ENCODE assay signal across 18 mouse cellular contexts in genomic region chr1:76392536-76392935, GRCm38 (mm10).
DNase-seq lines count a peak whose midpoint lies in the region; ATAC-seq and TF ChIP-seq lines count a peak whose summit lies in the region.
"Had no signal": no experiment of that assay in that cellular context is flagged by ENCODE, and none has a peak within 500 bp of the region (broad histone marks: within the 10 kb centered on the region; RNA-seq: fewer than 3 reads in every experiment).

No protein-coding gene starts in this region.

- no peaks in the 10 kb centered on the region for H3K27me3 ChIP-seq in heart, embryonic 10.5 days (ENCODE audit: insufficient read depth, poor library complexity, severe bottlenecking)
- no peaks in the 10 kb centered on the region for H3K27me3 ChIP-seq in midbrain, embryonic 16.5 days (ENCODE audit: control insufficient read depth, insufficient read depth, low read depth, low read length)
- H3K27me3 ChIP-seq: heart, embryonic 15.5 days had no signal

- intact Hi-C loops in heart, postnatal 36 days (cut with DNase I): no loop called here

- no peak for TF ChIP-seq CTCF in brain, embryonic 14.5 days (IDR thresholded peaks at IDR 0.05; ENCODE audit: borderline replicate concordance, extremely low read depth, insufficient read depth, insufficient read length)

- no peaks in the 10 kb centered on the region for H3K36me3 ChIP-seq in heart, embryonic 10.5 days
- no peaks in the 10 kb centered on the region for H3K36me3 ChIP-seq in midbrain, embryonic 16.5 days (ENCODE audit: control insufficient read depth, insufficient read depth, low read length)
- H3K36me3 ChIP-seq: embryonic facial prominence, embryonic 10.5 days; heart, embryonic 15.5 days; hindbrain, embryonic 10.5 days had no signal

- no peaks in the 10 kb centered on the region for H3K9me3 ChIP-seq in heart, embryonic 10.5 days
- no peaks in the 10 kb centered on the region for H3K9me3 ChIP-seq in midbrain, embryonic 16.5 days (replicated peaks; ENCODE audit: control insufficient read depth, low read length, poor library complexity, severe bottlenecking)
- H3K9me3 ChIP-seq: embryonic facial prominence, embryonic 10.5 days; heart, embryonic 15.5 days; hindbrain, embryonic 10.5 days had no signal

- no peak for ATAC-seq in midbrain, embryonic 16.5 days
- ATAC-seq: forebrain, embryonic 14.5 days had no signal

- peaks cover 7% of the 10 kb centered on the region; the same call in 1 of the 2 replicates for H3K4me1 ChIP-seq in heart, embryonic 10.5 days
- peaks cover 4% of the 10 kb centered on the region; the same call in 1 of the 2 replicates for H3K4me1 ChIP-seq in midbrain, embryonic 16.5 days (ENCODE audit: control insufficient read depth, insufficient read depth, low read length)

- no peak overlapping the region for H3K4me3 ChIP-seq in heart, embryonic 10.5 days
- no peak overlapping the region for H3K4me3 ChIP-seq in midbrain, embryonic 16.5 days (ENCODE audit: low read depth, low read length)
- H3K4me3 ChIP-seq: embryonic facial prominence, embryonic 10.5 days; heart, embryonic 15.5 days; hindbrain, embryonic 10.5 days had no signal

- TF ChIP-seq POLR2A in brain, embryonic 14.5 days (IDR thresholded peaks at IDR 0.05; ENCODE audit: borderline replicate concordance, extremely low read depth, insufficient read depth, insufficient read length, poor library complexity, severe bottlenecking): no peak

- WGBS in heart, embryonic 10.5 days: 55% methylated on average over 6 of the region's 6 CpGs
- 34% methylated on average over 6 of the region's 6 CpGs for WGBS in midbrain, embryonic 16.5 days

- H3K27ac ChIP-seq in heart, embryonic 10.5 days: 0 out of 2 replicates have a peak overlapping the region, but pooled peaks have one; percentile 29
- H3K27ac ChIP-seq in midbrain, embryonic 16.5 days (ENCODE audit: low read length): no peak overlapping the region
- H3K27ac ChIP-seq: embryonic facial prominence, embryonic 10.5 days; heart, embryonic 15.5 days; hindbrain, embryonic 10.5 days; hindbrain, embryonic 14.5 days had no signal

- no peak overlapping the region for H3K9ac ChIP-seq in midbrain, embryonic 16.5 days (ENCODE audit: low read depth, low read length)
- H3K9ac ChIP-seq: heart, embryonic 15.5 days; hindbrain, embryonic 14.5 days had no signal

- no peak overlapping the region for H3K4me2 ChIP-seq in midbrain, embryonic 16.5 days (ENCODE audit: low read length)
- H3K4me2 ChIP-seq: heart, embryonic 11.5 days; heart, embryonic 15.5 days; hindbrain, embryonic 14.5 days had no signal

- DNase-seq in heart, embryonic 10.5 days (ENCODE audit: low spot score): no peak
- DNase-seq in heart, postnatal 36 days: no peak
- DNase-seq in layer of hippocampus, adult 9-11 months: peak; percentile 39
- no peak for DNase-seq in layer of hippocampus, postnatal 25 days (ENCODE audit: extremely low spot score in 1 of 2, low spot score in 1 of 2)
- DNase-seq in Muller cell, postnatal 12 days (ENCODE audit: inconsistent ontology term): peak; percentile 20
- peak; percentile 23 for DNase-seq in brain, embryonic 14.5 days (ENCODE audit: low read depth)
- DNase-seq in thymus, postnatal 10 days (ENCODE audit: low spot score in 2 of 2): no peak
- DNase-seq: adrenal gland, postnatal 14 days; gastrocnemius, postnatal 10 days; heart, adult 18-20 months; heart, postnatal 14 days had no signal

Comparison
In these comparisons a context has a peak if more than half of its experiments do, and no peak if none do; other contexts are left out.
1. DNase-seq: peak in layer of hippocampus, adult 9-11 months (single experiment), Muller cell, postnatal 12 days (single experiment) and brain, embryonic 14.5 days (single experiment); none in heart, embryonic 10.5 days (single experiment), heart, postnatal 36 days (0 of 2), layer of hippocampus, postnatal 25 days (0 of 2) and thymus, postnatal 10 days (0 of 2).